Mouse (Mus musculus) hindbrain, embryonic 16.5 days (tissue): ENCODE results near the gene Mrtfa. TPM values are rescaled to one million over a fixed set of nuclear protein-coding genes. Genes with fewer than 3 reads are reported as not detected.
A peak's percentile ranks its signal among the peaks of the same experiment; 100 is the strongest.

Source experiments
- ATAC-seq: fragments of 200-750 bp; cut with Nextera tagmentation; 2 replicates; pipeline ENCODE4 v1.8.0; 2017; ENCODE audit warnings: moderate TSS enrichment, moderate library complexity
- H3K27ac ChIP-seq: fragments of 300-500 bp; sonication (generic); 2 replicates; pipeline ENCODE4 v1.5.1; 2014; ENCODE audit warnings: low read depth, mild to moderate bottlenecking, control low read depth, low read length, moderate library complexity
- H3K27me3 ChIP-seq: fragments of 300-500 bp; sonication (generic); replicated peaks from 2 replicates; pipeline ENCODE4 v1.6.1; 2014; ENCODE audit warnings: low read length; ENCODE audit not compliant: control insufficient read depth, insufficient read depth
- H3K36me3 ChIP-seq: fragments of 300-500 bp; sonication (generic); 2 replicates; pipeline ENCODE4 v1.6.1; 2014; ENCODE audit warnings: mild to moderate bottlenecking, low read length, moderate library complexity, mixed read lengths; ENCODE audit not compliant: control insufficient read depth, insufficient read depth
- H3K4me1 ChIP-seq: fragments of 300-500 bp; sonication (generic); 2 replicates; pipeline ENCODE4 v1.6.1; 2014; ENCODE audit warnings: low read depth, low read length; ENCODE audit not compliant: control insufficient read depth, insufficient read depth
- H3K4me2 ChIP-seq: fragments of 300-500 bp; sonication (generic); 2 replicates; pipeline ENCODE4 v1.6.1; 2014; ENCODE audit warnings: mild to moderate bottlenecking, low read length, control low read depth, moderate library complexity
- H3K4me3 ChIP-seq: fragments of 300-500 bp; sonication (generic); 2 replicates; pipeline ENCODE4 v1.5.1; 2014; ENCODE audit warnings: mild to moderate bottlenecking, low read length, control low read depth, moderate library complexity
- H3K9ac ChIP-seq: fragments of 300-500 bp; sonication (generic); 2 replicates; pipeline ENCODE4 v1.6.1; 2014; ENCODE audit warnings: low read depth, mild to moderate bottlenecking, control low read depth, low read length, moderate library complexity
- H3K9me3 ChIP-seq: fragments of 300-500 bp; sonication (generic); 2 replicates; pipeline ENCODE4 v1.6.1; 2014; ENCODE audit warnings: mild to moderate bottlenecking, low read length, moderate library complexity; ENCODE audit not compliant: control insufficient read depth
- WGBS: fragments of 180-500 bp; shearing (Covaris S2); extraction: QIAGEN DNeasy Blood & Tissue Kit; methylation state at CpG from one replicate; pipeline ENCODE4 v1.1.7; 2014; 5-methylcytosine and 5-hydroxymethylcytosine counted together
- polyA plus RNA-seq: library from polyadenylated mRNA; unstranded; fragments of >200 nt; fragmentation: Nextera tagmentation; extraction: Ambion mirVana; gene quantifications from 2 replicates; pipeline ENCODE4 v1.2.1, GENCODE M21; 2015

Mrtfa gene
- polyA plus RNA-seq, 1 experiment from 2014 or later = 24.1 TPM

GRCm38 (mm10) chr15:81190011-81190629 lies 437 bp downstream of the Mrtfa start:
- peak overlapping the region; percentile 71 for H3K4me2 ChIP-seq
- H3K4me3 ChIP-seq = peak overlapping the region; percentile 86
- H3K9me3 ChIP-seq = no peaks in the 10 kb centered on the region
- H3K9ac ChIP-seq = peak overlapping the region; percentile 94
- H3K27ac ChIP-seq = peak overlapping the region; percentile 87
- peaks cover 14% of the 10 kb centered on the region for H3K4me1 ChIP-seq
- H3K27me3 ChIP-seq = no peaks in the 10 kb centered on the region
- ATAC-seq = no peak
- no peaks in the 10 kb centered on the region for H3K36me3 ChIP-seq
- WGBS = under 1% methylated on average over 38 of the region's 46 CpGs

DNA sequence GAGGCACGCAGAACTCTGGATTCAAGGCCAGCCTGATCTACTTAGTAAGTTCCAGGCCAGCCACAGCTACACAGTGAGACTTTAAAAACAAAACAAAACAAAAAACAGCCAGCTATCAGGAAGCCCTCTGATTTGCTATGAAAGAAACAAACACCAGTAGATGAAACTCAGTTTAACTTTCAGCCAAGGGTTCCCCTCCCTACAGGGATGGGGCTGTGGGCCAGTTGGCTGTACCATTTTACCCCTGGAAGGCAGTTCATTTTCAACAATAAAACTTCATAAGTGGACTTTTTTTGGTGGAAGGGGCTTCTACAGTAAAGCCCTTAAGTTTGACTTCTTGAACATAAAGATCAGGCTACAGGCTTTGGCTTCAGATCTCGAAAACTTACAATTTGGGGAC lies 1.5 kb downstream of the Mrtfa start:
- Histone ChIP-seq H3K27me3 (no peaks in the 10 kb centered on the region), H3K4me3 (no peak overlapping the region), H3K4me1 (peaks cover 14% of the 10 kb centered on the region), H3K4me2 (peak overlapping the region; percentile 71), H3K9me3 (no peaks in the 10 kb centered on the region), H3K9ac (no peak overlapping the region), H3K36me3 (no peaks in the 10 kb centered on the region), H3K27ac (no peak overlapping the region)
- WGBS = 89% methylated on average over 2 of the region's 2 CpGs
- ATAC-seq = no peak

- no peaks in the 10 kb centered on the region for H3K9me3 ChIP-seq
- no peak overlapping the region for H3K9ac ChIP-seq
- H3K36me3 ChIP-seq = no peaks in the 10 kb centered on the region
- H3K4me3 ChIP-seq = no peak overlapping the region
- H3K4me2 ChIP-seq = no peak overlapping the region
- no peak overlapping the region for H3K27ac ChIP-seq
- ATAC-seq = no peak
- peaks cover 14% of the 10 kb centered on the region for H3K4me1 ChIP-seq
- H3K27me3 ChIP-seq = no peaks in the 10 kb centered on the region
- 100% methylated on average over 1 of the region's 1 CpGs for WGBS
Observed at GRCm38 (mm10) chr15:81184913-81185312, 5.6 kb downstream of the Mrtfa start.

DNA sequence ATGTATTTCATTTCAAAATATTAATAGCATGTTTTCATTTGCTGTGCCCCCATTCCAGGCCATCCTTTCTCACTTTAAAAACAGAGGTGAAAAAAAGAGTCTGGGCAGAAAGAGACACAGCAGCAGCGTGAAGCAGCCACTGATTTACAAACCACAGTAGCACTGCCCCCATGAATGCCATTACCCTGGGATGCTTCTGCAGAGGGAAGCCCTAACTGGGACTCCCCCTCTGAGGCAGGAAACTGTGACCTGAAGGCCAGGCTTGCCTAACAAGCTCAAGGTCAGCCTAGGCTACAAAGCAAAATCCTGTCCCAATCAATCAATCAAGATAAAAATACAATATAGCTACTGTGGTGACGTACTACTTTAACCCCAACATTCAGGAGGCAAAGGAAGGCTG lies 9.3 kb downstream of the Mrtfa start:
- no peak overlapping the region for H3K4me3 ChIP-seq
- no peak overlapping the region for H3K27ac ChIP-seq
- 55% methylated on average over 2 of the region's 2 CpGs for WGBS
- H3K9ac ChIP-seq = no peak overlapping the region
- H3K4me2 ChIP-seq = no peak overlapping the region
- H3K9me3 ChIP-seq = no peaks in the 10 kb centered on the region
- peaks cover 2% of the 10 kb centered on the region; the same call in 1 of the 2 replicates for H3K4me1 ChIP-seq
- no peaks in the 10 kb centered on the region for H3K36me3 ChIP-seq
- ATAC-seq = no peak
- H3K27me3 ChIP-seq = no peaks in the 10 kb centered on the region

GRCm38 (mm10) chr15:81179523-81179922 lies 11.0 kb downstream of the Mrtfa start:
- no peak overlapping the region for H3K4me2 ChIP-seq
- no peaks in the 10 kb centered on the region for H3K27me3 ChIP-seq
- H3K4me1 ChIP-seq = 0 out of 2 replicates have a peak, but pooled peaks cover 2% of the 10 kb centered on the region
- no peak for ATAC-seq
- WGBS = 78% methylated on average over 2 of the region's 2 CpGs
- no peaks in the 10 kb centered on the region for H3K9me3 ChIP-seq
- no peak overlapping the region for H3K9ac ChIP-seq
- no peak overlapping the region for H3K4me3 ChIP-seq
- H3K36me3 ChIP-seq = no peaks in the 10 kb centered on the region; the same call in 1 of the 2 replicates
- no peak overlapping the region for H3K27ac ChIP-seq

DNA sequence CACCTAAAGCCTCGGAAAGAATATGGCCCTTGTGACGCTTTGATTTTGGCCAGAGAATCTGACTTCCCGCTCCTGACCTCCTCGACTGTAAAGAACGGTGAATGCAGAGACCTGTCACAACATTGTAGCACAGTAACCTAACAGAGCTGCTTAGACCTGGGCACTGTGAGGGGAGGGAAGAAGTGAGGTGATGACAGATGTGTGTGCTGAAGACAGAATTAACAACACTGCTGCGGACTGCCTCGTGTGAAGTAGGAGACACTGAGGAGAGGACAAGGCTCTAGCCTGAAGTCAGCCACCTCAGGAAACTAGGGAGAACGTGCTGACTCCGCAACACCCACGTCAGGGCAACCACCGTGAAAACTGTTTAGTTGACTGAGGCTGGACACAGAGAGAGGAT lies 11.9 kb downstream of the Mrtfa start:
- H3K27ac ChIP-seq = no peak overlapping the region
- no peak for ATAC-seq
- no peaks in the 10 kb centered on the region for H3K27me3 ChIP-seq
- H3K4me1 ChIP-seq = 0 out of 2 replicates have a peak, but pooled peaks cover 2% of the 10 kb centered on the region
- H3K36me3 ChIP-seq = no peaks in the 10 kb centered on the region; the same call in 1 of the 2 replicates
- no peak overlapping the region for H3K4me3 ChIP-seq
- no peaks in the 10 kb centered on the region for H3K9me3 ChIP-seq
- no peak overlapping the region for H3K4me2 ChIP-seq
- whole genome bisulfite sequencing = 77% methylated on average over 11 of the region's 11 CpGs
- H3K9ac ChIP-seq = no peak overlapping the region

- H3K27ac ChIP-seq = no peak overlapping the region
- WGBS = 88% methylated on average over 7 of the region's 7 CpGs
- H3K9ac ChIP-seq = no peak overlapping the region
- no peaks in the 10 kb centered on the region; the same call in 1 of the 2 replicates for H3K36me3 ChIP-seq
- 0 out of 2 replicates have a peak, but pooled peaks cover 2% of the 10 kb centered on the region for H3K4me1 ChIP-seq
- no peaks in the 10 kb centered on the region for H3K27me3 ChIP-seq
- no peak overlapping the region for H3K4me2 ChIP-seq
- ATAC-seq = no peak
- H3K9me3 ChIP-seq = no peaks in the 10 kb centered on the region
- H3K4me3 ChIP-seq = no peak overlapping the region
Observed at GRCm38 (mm10) chr15:81177860-81178259, 12.7 kb downstream of the Mrtfa start.

- no peaks in the 10 kb centered on the region for H3K27me3 ChIP-seq
- H3K27ac ChIP-seq = no peak overlapping the region
- WGBS = 83% methylated on average over 3 of the region's 3 CpGs
- no peak overlapping the region for H3K9ac ChIP-seq
- H3K4me3 ChIP-seq = no peak overlapping the region
- no peaks in the 10 kb centered on the region; the same call in 1 of the 2 replicates for H3K36me3 ChIP-seq
- no peaks in the 10 kb centered on the region for H3K9me3 ChIP-seq
- ATAC-seq = no peak
- H3K4me2 ChIP-seq = no peak overlapping the region
- H3K4me1 ChIP-seq = 0 out of 2 replicates have a peak, but pooled peaks cover 2% of the 10 kb centered on the region
Observed at GRCm38 (mm10) chr15:81175633-81176032, 14.9 kb downstream of the Mrtfa start.

DNA sequence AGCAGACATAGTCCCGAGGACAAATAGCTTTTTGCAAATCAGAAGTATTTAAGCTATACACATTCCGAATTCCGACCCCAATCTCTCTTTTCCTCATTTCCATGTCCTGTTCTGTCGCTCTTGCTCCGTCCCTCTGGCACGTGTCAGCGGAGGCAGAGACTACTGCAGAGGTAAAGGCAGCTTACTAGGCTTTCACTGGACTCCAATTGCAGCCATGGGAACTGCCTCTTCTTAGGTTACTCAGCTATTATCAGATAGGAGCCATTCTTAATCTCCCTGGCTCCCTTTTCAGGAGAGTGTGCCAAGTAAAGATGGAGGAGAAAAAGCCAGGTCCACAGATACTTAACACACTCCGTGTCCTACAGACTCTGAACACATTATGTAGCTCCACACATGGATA lies 18.3 kb downstream of the Mrtfa start:
- Histone ChIP-seq H3K9me3 (no peaks in the 10 kb centered on the region), H3K36me3 (no peaks in the 10 kb centered on the region; the same call in 1 of the 2 replicates), H3K9ac (no peak overlapping the region), H3K4me3 (no peak overlapping the region), H3K27me3 (no peaks in the 10 kb centered on the region), H3K27ac (no peak overlapping the region), H3K4me2 (no peak overlapping the region), H3K4me1 (0 out of 2 replicates have a peak, but pooled peaks cover 2% of the 10 kb centered on the region)
- ATAC-seq = no peak
- 92% methylated on average over 8 of the region's 8 CpGs for WGBS
